Mouse (Mus musculus): ENCODE measurements around the gene Tns1.

DNA sequence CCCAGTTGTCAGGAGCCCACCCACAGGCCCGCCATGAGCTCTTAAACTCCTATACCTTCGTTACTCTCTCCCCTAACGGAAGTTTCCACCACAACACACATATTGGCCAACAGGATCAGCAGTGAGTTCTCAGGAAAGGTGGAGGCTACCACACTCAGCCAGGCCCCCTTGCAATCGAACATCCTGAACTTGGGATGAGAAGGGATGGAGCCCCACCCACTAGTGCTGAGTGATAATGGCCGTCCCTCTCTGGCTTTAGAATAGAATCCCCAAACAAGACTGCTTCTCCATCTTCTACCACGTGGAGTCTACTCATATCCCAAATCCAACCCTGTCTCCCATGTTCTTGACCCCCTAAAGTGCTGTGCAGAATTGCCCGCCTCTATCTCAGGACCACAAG is 131.0 kb downstream of the Tns1 start:
- TF ChIP-seq CTCF (IDR thresholded peaks at IDR 0.05; ENCODE audit: insufficient read depth, low read depth, low read length) (no peak), POLR2A (IDR thresholded peaks at IDR 0.05; ENCODE audit: insufficient read depth, low read depth, low read length) (no peak)
